Mouse (Mus musculus) B cell, adult 2 months (primary cell): Measurements from ENCODE around the gene Stambp.

Experiments used
- DNase-seq, 2 experiments: peaks; one replicate each; pipeline ENCODE4 v3.0.0; 2022

The Stambp gene

GRCm38 (mm10) chr6:83501524-83502310 is 70.8 kb downstream of the Stambp start:
- no peak for DNase-seq

- DNase-seq: peak; percentile 66 to 70
Observed at GRCm38 (mm10) chr6:83500462-83500861, 72.1 kb downstream of the Stambp start.

DNA sequence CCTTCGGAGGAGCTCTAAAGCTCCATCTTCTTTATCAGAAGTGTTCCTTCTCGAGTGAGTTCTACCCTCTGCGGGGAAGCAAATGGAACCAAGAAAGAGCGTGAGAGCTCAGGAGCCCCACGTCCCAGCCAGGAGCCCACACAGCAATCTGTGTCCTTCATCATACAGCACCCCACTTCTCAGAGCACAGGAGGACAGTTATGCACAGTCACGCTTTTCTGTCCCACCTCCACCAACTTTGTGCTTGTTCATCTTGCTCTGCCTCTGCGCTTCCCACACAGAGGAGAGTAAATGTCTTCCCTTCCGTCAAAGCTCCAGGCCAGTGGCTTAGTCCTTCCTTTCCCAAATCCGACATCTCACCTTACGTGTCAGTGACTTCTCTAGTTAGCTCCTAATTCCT is 73.5 kb downstream of the Stambp start:
- DNase-seq: no peak

DNA sequence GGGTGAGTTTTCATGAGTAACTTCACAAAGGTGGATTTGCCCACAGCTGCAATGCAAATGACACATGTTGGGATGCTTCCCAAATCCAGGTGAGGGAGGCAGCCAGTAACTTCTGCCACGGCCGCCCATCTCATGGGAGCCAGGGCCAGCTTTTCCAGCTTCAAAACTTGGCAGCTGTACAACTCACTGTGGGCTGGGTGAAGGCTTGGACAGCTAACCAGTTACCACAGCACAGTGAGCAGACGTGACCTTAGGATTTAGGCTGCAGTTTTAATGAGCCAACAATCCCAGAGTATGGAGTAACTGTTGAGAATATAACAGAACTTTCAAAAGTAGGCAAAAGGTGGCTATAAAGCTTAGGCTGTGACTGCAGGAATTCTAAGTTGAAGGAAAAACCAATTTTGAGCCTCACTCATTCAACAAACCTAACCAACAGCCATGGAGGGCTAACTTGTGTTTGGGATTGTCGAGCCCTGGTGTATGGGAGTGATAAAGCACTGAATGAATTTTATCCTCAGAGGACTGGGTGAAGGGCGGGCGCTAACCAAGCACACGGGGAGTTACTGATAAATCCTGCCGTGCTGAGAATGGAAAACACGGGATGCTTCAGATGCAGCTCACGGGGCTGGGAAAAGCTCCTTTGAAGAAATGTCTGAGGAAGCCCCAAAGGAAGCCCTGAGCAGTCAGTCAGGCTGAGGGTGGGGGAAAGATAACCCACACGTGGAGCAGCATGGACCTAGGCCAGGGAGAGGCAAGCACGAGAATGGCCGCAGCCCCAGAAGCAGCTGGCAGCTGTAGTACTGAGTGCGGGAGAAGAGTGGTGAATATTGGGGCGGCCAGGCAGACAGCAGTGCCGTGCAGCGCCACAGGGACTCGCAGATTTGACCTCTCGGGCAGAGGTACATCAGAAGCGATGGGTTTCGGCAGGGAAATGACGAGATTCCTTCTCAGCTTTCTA is 75.5 kb downstream of the Stambp start:
- no peak for DNase-seq

DNA sequence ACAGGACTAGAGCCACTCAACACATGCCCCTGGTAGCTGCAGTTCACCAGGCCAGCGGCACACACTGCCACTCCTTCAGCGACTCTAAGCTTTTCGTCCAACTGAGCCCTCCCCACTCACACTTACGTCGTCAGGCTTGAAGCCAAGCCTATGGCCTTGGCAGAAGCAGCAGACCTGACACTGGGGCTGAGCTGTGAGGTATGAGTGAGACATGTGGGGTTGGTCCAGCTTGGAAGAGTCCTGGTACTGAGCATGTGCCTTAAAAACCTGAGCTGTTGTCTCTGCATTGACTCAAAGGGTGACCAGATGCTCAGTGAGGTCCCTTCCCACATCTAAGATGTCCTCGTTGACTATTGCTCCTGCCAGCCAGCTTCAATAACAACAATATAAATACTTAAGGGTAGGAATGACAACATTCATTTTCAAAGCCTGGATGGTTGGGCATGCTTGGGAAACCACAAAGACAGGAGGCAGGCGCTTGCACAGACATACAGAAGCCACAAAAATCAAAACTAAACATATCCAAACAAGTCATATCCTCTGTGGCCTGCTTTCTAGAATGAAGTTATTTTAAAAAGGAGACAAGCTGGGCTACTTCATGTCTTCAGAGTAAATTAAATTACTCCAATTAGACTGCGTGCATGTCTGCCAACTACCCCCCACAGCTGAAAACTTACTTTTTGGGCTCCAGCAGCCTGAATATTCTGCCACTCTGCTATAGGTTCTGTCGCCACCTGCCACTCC is 76.3 kb downstream of the Stambp start:
- DNase-seq: no peak
